Mouse (Mus musculus) cerebral cortex, adult 2 months (tissue): Measurements from ENCODE around the gene Ptch1.

Source experiments
- WGBS: fragments of 180-500 bp; shearing (Covaris S2); methylation state at CpG from one replicate; pipeline ENCODE4 v1.1.7; 2018; 5-methylcytosine and 5-hydroxymethylcytosine counted together

Gene Ptch1

DNA sequence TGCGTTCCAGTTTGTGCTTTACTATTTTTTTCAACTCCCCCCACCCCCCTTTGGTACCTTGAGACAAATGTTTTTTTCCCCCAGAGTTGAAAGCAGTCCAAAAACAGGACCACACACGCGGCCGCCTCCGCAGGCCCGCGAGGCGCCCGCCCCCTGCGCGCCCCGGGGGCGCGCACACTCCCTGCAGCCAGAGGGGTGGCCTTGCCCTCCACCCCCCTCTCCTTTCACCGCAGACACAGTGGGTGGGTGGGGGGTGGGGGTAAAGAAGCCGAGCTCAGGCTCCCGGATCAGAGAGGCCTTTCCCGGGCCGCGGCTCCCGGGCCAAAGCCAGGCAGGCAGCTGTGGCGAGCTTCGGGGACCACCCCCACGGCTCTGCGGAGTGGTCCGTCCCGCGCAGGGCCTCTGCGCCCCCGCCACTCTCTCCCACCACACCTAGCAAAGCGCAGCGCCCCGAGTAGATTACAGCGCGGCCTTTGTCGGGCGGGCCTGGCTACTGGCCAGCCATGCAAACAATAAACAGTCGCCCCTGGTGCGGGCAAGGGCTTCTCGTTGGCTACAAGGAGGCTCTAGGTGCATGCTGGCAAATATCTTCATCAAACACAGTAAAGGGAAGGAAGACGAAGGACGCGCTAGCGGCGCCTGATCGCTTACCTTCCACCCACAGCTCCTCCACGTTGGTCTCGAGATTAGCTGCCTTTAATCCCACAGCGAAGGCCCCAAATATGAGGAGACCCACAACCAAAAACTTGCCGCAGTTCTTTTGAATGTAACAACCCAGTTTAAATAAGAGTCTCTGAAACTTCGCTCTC lies 10.2 kb downstream of the Ptch1 start:
- WGBS, result under 1% methylated on average over 51 of the region's 51 CpGs

DNA sequence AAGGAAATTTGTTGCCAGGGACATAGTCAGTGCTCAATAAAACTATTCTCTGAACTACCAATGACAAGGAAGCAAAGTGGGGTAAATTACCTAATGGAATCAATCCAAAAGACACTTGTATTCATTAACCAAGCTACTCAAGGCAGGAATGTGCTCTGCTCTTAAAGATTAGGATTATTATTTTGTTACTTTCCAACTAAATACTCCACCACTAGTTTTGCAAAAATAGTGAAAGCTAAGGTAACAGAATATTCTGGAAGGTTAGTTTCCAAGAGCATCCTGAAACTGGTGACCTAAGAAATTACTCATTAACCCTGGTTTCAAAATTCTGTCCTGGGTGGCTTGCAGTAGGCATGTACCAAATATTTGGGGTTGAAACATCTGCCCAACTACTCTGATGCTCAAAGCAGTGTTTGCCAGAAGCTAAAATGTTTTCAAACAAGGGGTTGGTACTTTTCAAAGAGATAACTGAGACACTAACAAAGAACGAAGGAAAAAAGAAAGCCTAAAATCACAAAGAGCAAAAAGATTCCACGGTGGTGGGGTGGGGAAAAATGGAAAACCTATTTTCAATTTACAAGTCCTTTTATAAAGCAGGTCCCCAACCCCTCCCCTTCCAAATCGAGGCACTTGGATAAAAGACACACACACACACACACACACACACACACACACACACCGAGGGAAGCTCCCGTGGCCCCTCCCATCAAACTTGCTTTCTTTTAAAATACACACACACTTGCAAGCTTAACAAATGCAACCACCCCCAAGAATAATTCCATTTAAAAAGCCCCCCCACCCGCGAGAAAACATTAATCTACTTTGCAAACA lies 11.0 kb downstream of the Ptch1 start:
- 4% methylated on average over 7 of the region's 7 CpGs for WGBS

DNA sequence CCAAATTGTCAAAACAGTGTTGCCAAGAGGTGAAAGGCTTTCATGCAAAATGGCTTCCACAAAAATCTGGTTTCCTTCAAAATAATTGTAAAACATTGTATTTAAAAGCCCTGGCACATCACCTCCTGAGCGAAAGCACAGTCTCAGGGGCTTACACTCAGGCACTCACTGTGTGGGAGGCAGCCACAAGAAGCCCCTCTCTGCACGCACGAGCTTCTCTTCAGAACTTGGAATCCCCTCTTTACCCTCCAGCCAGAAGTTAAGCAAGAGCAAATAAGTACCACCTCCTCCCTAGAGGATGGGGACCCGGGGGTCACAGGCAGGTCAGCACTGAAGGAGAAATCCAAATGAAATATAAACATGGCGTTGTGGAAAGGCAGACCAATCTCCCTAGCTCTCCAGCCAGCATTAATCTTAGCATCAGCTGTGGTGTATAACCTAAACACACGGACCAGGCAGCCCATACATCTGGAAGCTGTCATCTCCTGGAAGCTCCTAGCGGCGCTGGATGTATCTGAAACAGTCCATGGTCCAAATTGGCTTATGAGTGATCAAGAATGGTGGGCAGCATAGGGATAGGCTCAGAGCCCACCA lies 15.0 kb downstream of the Ptch1 start:
- WGBS, result 76% methylated on average over 8 of the region's 8 CpGs

DNA sequence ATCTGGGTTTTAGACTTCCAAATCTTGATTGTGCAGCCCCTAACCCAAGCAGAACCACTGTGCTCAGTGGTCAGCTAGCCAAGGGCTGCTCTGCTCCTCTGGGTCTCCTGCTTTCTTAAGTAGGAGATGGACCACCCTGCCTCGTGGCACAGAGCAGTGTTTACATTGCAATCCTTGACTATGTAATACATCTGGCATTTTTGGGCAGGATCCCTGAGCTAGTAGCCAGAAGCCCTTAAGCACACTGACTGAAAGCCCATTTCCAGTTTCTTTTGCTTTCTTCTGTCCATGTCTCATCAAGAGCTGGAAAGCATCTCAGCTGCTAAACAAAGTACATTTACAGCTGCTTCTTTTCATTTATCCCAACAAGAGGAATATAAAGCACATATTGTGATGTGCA lies 17.0 kb downstream of the Ptch1 start:
- WGBS, result 69% methylated on average over 1 of the region's 1 CpGs

DNA sequence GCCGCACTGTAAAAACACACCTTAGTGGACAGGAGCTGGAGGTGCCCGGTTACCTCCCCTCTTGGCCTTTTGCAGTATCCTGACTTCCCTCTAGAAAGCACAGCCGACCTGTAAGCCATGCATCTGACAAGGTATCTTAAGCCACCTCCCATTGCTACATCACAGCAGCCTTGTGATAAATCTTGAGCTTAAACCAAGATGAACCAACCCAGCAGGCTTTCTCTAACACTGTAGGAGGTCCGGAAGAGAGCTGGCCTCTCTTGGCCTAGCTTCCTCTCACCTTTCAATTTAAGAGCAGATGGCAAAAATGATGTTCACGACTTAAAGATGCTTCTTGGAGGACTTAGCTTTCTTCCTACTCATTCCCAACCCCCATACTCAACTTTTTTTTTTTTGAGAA lies 17.5 kb downstream of the Ptch1 start:
- 59% methylated on average over 5 of the region's 5 CpGs for WGBS

DNA sequence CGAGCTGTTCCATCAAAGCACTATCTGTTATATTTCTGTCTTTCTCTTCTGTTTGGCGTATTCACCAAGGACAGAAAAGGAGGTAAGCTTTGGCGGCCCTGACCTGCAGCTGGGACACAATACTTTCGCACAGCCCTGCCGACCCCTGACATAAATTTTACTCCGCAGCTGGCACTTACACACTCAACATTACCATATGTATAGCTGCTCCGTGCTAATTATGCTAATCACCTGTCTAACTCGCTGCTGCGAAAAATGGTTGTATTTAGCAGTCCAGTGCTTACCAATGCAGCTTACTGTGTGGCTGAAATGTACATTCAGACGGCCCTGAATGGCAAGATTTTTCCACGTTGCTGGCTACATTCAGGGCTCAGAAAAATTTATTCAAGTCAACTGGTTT lies 18.8 kb downstream of the Ptch1 start:
- 66% methylated on average over 11 of the region's 11 CpGs for WGBS

DNA sequence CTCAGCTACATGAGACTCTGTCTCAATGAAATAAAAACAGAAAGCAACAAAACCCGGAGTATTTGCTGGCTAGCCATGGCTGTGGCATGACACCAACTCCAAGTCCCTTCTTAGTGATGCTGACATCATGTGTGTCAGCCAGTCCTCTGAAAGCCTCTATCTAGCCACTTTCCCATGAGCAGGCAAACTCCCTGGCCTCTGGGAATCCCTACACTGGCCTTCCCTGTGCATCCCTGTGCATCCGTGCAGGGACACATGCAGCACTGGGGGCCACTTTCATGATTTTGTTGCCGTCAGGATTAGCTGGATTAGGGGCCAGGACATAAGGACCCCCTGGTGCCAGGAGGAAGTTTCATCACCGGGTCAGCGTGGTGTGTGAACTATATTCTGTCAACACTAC lies 20.0 kb downstream of the Ptch1 start:
- 48% methylated on average over 5 of the region's 5 CpGs for WGBS

DNA sequence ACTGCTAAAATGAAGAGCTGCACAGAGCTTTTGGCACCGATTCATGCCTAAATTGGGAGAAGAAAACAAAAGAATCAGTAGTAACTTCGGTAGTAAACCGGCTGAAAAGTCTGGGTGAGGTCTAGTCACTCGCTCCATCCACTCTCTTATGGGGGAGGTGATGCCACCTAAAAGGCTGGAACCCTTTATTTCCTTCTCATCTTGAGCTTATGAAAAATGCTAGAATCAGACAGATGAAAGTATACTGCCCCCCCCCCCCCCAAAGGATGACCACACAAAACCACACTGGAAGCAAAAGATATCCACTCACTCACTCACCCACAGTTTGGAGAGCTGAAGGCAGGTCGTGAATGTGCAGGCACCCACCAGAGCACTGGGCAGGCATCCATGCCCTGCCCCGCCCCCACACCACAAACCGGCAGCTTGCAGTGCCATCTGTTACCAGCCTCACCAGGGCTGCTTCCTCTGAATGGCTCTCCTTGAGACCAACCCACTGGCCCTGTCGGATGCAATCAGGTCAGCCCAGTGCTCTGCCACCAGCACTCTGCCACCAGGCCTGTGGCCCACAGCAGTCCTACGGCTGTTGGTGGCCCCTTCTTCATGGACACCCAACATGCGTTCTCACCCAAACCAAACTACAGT lies 21.0 kb downstream of the Ptch1 start:
- WGBS, result 18% methylated on average over 10 of the region's 10 CpGs

DNA sequence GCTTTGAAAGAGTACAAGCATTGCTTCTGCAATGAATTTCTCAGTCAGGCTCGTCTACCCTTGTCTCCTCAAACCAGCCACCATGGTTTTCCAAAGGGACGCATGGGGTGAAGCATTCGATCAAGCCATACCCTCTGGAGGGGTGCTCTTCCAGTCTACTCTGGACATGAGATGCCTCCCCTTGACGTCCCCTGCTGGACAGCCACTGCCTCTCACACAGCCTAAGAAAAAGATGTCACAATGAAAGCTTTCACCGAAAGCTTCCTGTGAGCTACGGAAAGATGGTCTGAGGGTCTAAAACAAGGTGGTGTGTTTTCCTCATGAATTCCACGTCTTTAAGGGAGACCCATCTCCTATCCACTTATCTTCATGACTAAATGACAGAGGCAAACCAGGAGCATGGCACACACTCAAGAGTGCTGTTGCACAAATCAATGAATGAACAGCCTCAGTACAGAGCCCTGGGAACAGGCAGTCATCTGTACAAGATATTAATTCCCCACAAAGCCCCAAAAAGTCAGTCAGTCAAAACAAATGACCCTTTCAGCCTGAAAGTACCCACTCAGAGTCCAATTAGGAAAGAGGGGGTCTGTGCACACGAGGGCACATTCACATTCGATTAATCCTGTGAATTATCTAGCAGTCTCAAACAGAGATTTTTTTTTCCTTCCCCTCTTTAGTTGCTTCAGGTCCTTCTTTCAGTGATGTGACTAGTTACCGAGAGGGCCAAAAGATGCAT lies 21.7 kb downstream of the Ptch1 start:
- 68% methylated on average over 10 of the region's 10 CpGs for WGBS

DNA sequence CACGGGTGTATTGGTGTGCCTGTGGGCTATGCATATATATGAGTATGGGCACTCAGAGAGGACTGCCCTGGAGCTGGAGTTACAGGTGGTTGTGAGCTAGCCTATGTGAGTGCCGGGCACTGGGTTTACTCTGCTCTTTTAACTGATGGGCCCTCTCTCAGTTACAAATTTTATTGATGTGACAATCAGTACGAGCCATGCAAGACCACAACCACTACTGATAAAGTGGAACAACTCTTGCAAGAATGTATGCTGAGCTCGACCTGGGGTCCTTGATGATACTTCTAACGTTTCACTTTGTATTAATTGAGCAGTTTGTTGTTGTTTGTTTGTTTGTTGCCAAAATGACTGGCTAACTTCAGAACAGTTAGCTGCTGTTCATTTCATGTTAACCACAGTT lies 23.0 kb downstream of the Ptch1 start:
- 92% methylated on average over 5 of the region's 5 CpGs for WGBS

DNA sequence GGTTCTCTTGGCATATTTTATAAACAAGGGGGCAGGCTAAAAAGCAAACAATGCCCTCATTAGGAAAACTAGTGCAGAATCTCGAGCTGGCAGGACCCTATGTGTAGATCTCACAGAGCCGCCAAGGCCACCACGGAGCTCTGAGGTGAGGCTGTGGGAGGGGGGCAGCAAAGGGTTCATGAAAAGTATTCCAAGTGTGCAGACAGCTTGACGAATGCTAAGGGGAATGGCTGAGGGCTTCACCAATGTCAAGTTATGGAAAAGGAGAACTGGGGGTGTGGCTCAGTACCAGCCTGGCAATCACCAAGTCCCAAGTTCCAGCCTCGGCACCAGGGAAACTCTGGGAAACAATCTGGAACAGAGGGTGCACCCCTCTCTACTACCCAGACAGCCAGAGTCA lies 24.2 kb downstream of the Ptch1 start:
- 51% methylated on average over 5 of the region's 5 CpGs for WGBS

DNA sequence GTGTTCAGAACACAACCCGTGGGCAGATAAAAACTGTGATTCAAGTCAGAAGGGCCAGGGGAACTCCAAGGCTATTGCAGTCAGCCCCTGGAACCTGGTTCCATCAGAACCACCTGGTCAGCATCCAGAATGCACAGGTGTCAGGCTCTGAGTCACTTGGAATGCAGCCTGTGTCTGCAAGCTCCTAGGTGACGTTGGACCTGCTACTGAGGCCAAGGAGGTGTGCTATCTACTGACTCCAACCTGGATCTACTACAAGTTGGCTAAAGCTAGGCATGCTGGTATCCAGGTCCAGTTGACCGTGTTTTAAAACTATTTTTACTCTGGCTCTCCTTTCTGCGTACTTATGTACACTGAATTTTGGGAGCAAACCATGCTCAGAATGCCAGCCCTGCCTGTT lies 24.8 kb downstream of the Ptch1 start:
- 64% methylated on average over 4 of the region's 4 CpGs for WGBS

DNA sequence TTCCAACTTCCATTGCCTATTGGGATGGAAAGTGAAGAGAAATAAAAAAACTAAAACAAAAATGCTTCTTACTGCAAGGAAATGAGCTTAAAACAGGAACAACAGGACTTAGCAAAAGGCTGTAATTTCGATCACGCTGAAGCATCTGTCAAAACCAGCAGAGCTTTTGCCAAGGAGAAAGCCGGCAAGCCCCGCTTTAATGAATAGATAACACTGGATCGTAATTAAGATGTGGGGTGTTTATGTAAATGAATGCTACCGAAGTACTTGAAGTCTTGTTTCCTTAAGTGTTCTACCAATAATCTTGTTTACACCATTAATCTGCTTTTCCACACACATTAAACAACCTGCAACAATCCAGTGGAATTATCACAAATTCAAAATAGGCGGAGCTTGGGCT lies 28.1 kb downstream of the Ptch1 start:
- WGBS, result 64% methylated on average over 7 of the region's 7 CpGs

DNA sequence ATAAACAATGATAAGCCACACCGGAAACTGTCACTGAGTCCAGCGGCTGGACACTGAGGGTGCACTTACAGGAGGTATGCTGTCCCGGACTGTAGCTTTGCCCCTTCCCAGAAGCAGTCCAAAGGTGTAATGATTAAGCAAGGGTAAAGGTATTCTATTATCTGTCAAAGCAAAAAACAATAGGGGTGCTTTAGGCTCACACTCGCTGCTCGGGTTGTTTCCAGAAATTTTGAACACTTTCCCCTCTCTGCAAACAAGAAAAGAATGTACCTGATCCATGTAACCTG lies 28.5 kb downstream of the Ptch1 start:
- 59% methylated on average over 5 of the region's 5 CpGs for WGBS

DNA sequence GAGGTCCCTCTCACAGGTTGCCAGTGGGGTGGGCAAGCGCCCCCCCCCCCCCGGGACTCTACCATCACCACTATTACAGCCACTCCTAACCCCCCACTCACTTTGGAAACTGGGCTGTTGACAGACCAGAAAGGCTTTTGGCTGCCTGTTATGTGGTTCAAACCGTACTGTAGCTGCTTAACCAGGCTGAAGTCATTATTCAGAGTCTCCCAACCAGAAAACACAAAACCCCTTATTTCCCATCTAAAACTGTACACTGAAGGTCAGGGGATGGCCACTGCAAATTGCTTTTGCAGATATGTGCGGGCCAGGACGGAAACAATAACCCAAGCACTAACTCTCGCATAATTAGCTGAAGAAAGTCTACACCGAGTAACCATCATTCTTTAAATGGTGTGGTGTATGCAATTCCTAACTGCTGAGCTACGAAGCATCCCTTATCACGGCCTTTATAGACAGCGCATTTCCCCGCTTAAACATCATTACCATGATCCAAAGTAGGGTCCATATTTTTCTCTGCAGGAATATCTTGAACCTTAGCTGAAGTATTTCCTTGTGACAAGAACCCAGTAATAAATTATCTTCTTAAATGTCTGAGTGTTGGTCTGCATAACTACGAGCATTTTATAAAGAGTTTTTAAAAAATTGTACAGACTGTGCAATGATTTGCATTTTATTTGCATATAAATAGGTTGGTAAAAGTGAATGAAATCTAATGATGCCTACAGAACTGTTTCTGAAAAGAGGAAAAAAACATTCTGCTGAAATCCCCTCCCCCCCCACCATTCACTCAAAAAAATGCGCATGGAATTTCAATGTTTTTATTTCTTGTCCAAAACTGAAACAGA lies 29.1 kb downstream of the Ptch1 start:
- WGBS, result 72% methylated on average over 13 of the region's 13 CpGs

DNA sequence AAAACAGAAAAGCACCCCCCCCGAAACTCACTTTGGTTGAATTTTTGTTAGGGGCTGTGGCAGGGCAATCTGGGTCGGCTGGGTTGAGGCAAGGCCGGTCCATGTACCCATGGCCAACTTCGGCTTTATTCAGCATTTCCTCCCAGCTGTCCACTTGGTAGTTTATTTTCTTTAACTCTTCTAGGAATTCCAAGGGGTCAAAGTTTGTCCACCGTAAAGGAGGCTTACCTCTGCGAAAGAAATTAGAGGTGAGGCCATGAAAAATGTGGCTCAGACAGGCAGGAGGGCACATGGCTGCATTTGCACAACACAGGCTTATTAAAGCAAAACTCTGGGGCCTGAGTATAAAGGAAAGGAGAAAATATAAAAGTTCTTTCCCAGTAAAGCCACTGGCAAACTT lies 29.9 kb downstream of the Ptch1 start:
- whole genome bisulfite sequencing, result 62% methylated on average over 6 of the region's 6 CpGs

DNA sequence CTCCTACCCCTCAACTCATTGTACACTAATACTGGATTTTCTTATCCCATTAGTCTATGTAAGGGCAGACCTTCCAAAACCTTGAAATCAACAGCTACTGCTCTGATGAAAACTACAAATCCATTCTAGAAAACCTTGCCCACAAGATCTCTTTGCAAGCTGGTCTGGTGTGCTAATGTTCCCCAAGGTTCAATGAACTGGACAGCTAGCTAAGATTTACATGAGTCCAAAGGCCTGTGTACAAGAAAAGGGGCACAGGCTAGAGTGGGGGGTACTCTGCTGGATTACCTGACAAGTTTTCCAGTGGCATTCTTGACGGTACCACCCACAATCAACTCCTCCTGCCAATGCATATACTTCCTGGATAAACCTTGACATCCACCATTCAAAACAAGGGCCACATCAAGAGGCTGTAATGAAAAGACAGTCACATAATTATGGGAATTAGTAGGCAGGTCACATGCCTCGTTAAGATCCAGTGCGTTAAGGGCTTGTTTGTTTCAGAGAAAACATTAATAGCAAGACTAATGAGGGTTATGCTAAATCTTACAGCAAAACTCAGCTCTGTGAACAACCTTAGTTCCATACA lies 30.5 kb downstream of the Ptch1 start:
- 39% methylated on average over 3 of the region's 3 CpGs for WGBS

DNA sequence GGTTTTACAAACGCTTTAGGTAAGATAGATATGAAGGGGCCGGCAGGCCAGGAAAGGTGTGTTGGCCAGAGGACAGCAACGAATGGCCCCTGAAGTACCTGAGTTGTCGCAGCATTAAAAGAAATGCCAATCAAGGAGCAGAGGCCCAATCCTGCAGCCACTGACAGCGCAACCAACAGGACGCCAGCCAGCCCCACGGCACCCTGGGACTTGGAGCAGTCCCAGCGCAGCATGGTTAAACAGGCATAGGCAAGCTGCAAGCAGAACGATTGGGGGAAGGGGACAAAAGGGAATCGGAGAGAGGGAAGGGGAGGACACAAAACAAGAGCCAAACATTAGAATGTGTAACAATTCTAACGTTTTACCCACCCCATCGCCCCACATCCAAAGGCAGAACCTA lies 32.8 kb downstream of the Ptch1 start:
- WGBS, result 84% methylated on average over 12 of the region's 12 CpGs

DNA sequence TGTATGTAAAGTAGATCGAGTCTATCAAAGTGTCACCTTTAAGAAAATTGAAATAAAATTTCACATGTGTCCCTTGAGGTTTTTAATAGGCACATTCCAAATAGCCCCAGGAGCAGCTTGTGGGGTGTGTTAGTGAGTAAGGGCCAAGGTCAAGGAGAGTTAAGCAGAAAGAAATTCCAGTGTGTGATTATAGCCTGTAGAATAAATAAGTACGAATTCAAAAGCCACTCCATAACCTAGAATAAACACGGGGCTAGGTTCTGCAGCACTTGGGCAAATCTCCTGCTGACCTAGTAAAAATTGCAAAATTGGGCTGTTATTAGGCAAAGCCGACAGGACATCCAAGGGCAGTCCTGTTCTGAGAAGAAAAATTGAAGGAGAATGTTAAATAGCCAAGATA lies 38.4 kb downstream of the Ptch1 start:
- WGBS, result 88% methylated on average over 4 of the region's 4 CpGs

DNA sequence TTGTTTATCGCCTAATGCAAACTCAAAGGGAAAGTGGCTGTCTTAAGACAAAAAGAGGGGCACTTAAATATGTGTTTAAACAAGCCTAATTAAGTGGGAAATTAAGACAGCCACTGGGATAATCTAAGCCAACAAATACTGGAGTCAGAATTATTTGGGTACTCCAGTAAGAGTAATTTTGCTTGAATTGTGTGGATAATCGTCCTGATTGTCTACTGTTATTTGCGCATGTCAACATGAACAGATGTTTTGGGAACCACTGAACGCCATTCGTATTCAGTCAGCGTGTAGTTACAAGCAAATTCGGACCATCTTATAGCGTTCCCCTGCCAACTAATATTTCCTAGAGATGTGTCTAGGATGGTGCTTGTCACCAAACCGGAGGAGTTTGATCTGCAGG lies 42.5 kb downstream of the Ptch1 start:
- 87% methylated on average over 9 of the region's 9 CpGs for WGBS

DNA sequence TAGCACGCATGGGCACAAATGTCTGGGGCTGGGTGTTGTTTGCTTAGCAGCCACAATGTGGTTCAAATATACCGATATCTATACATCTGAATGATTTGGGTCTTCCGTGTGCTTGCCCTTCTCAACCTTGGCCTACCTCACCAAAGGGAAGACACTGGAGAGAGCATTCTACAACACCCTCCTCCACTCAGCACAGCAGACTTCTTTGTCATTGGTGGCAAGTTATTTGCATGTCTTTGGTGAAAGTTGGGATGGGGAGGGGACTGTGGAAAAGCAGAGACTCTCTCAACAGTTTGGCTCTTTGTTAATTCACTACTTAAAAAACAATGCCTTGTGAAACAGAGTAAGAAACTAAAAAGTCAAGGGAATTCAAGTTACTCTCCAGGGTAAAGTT lies 43.0 kb downstream of the Ptch1 start:
- WGBS, result 79% methylated on average over 3 of the region's 3 CpGs
